In genomic region chrX:102660712-102661111, GRCm38 (mm10) we compare ENCODE assay signal across 11 mouse cellular contexts. TPM values are rescaled to one million over a fixed set of nuclear protein-coding genes. Genes with fewer than 3 reads are reported as not detected.
DNase-seq lines count a peak whose midpoint lies in the region; ATAC-seq and TF ChIP-seq lines count a peak whose summit lies in the region.
"Had no signal": no experiment of that assay in that cellular context is flagged by ENCODE, and none has a peak within 500 bp of the region (broad histone marks: within the 10 kb centered on the region; RNA-seq: fewer than 3 reads in every experiment).

No protein-coding gene starts in this region.

- H3K9ac ChIP-seq in heart, embryonic 11.5 days (ENCODE audit: low read depth, low read length), result no peak overlapping the region
- H3K9ac ChIP-seq in midbrain, embryonic 14.5 days (replicated peaks; ENCODE audit: low read length), result no peak overlapping the region
- H3K9ac ChIP-seq in midbrain, embryonic 15.5 days, result no peak overlapping the region
- H3K9ac ChIP-seq: forebrain, embryonic 12.5 days had no signal

- H3K4me2 ChIP-seq in heart, embryonic 11.5 days, result no peak overlapping the region
- no peak overlapping the region for H3K4me2 ChIP-seq in midbrain, embryonic 14.5 days (ENCODE audit: low read length)
- no peak overlapping the region for H3K4me2 ChIP-seq in midbrain, embryonic 15.5 days
- H3K4me2 ChIP-seq: forebrain, embryonic 12.5 days had no signal

- no peaks in the 10 kb centered on the region for H3K4me1 ChIP-seq in heart, embryonic 11.5 days (ENCODE audit: control insufficient read depth, insufficient read depth, low read length)
- H3K4me1 ChIP-seq in midbrain, embryonic 14.5 days (ENCODE audit: control insufficient read depth, insufficient read depth, low read length), result no peaks in the 10 kb centered on the region
- no peaks in the 10 kb centered on the region for H3K4me1 ChIP-seq in midbrain, embryonic 15.5 days
- H3K4me1 ChIP-seq in cortical plate, adult 2 months (ENCODE audit: control insufficient read depth, insufficient read depth, low read length), result no peaks in the 10 kb centered on the region
- H3K4me1 ChIP-seq in hindbrain, embryonic 10.5 days (replicated peaks), result no peaks in the 10 kb centered on the region
- H3K4me1 ChIP-seq: forebrain, embryonic 12.5 days had no signal

- 0 out of 2 replicates have a peak, but pooled peaks have one; percentile 33 for TF ChIP-seq CTCF in cortical plate, adult 2 months (IDR thresholded peaks at IDR 0.05; ENCODE audit: extremely low read depth, insufficient read depth, low read length)

- TF ChIP-seq POLR2A in cortical plate, adult 2 months (IDR thresholded peaks at IDR 0.05; ENCODE audit: extremely low read depth, insufficient read depth, low read length), result no peak

- no peaks in the 10 kb centered on the region for H3K27me3 ChIP-seq in heart, embryonic 11.5 days (ENCODE audit: control insufficient read depth, insufficient read depth, low read length)
- H3K27me3 ChIP-seq in midbrain, embryonic 14.5 days (ENCODE audit: control insufficient read depth, insufficient read depth, low read length), result no peaks in the 10 kb centered on the region
- H3K27me3 ChIP-seq in midbrain, embryonic 15.5 days (replicated peaks), result no peaks in the 10 kb centered on the region
- H3K27me3 ChIP-seq in hindbrain, embryonic 10.5 days (ENCODE audit: insufficient read depth, poor library complexity, severe bottlenecking), result peaks cover 8% of the 10 kb centered on the region

- H3K36me3 ChIP-seq in heart, embryonic 11.5 days (ENCODE audit: control insufficient read depth, insufficient read depth, low read length), result no peaks in the 10 kb centered on the region
- no peaks in the 10 kb centered on the region for H3K36me3 ChIP-seq in midbrain, embryonic 14.5 days (ENCODE audit: control insufficient read depth, insufficient read depth, low read length)
- H3K36me3 ChIP-seq in midbrain, embryonic 15.5 days (replicated peaks), result no peaks in the 10 kb centered on the region
- no peaks in the 10 kb centered on the region for H3K36me3 ChIP-seq in hindbrain, embryonic 10.5 days
- H3K36me3 ChIP-seq: forebrain, embryonic 12.5 days had no signal

- H3K9me3 ChIP-seq in heart, embryonic 11.5 days (replicated peaks; ENCODE audit: control insufficient read depth, low read length), result no peaks in the 10 kb centered on the region
- no peaks in the 10 kb centered on the region for H3K9me3 ChIP-seq in midbrain, embryonic 14.5 days (ENCODE audit: control insufficient read depth, low read length)
- no peaks in the 10 kb centered on the region for H3K9me3 ChIP-seq in midbrain, embryonic 15.5 days
- no peaks in the 10 kb centered on the region for H3K9me3 ChIP-seq in hindbrain, embryonic 10.5 days
- H3K9me3 ChIP-seq: forebrain, embryonic 12.5 days had no signal

- 14% methylated on average over 3 of the region's 3 CpGs for WGBS in heart, embryonic 11.5 days (ENCODE audit: insufficient replicate concordance)
- WGBS in midbrain, embryonic 14.5 days, result 25% methylated on average over 3 of the region's 3 CpGs
- 21% methylated on average over 3 of the region's 3 CpGs for WGBS in midbrain, embryonic 15.5 days
- 20% methylated on average over 3 of the region's 3 CpGs for WGBS in hindbrain, embryonic 10.5 days

- DNase-seq in heart, adult 18-20 months, result peak; percentile 16 to 49
- peak; percentile 10 for DNase-seq in midbrain, embryonic 14.5 days
- no peak for DNase-seq in hindbrain, embryonic 10.5 days (ENCODE audit: low spot score)
- DNase-seq: thymus, adult 2 months had no signal

- no peak overlapping the region for H3K4me3 ChIP-seq in heart, embryonic 11.5 days (ENCODE audit: low read depth, low read length)
- no peak overlapping the region for H3K4me3 ChIP-seq in midbrain, embryonic 14.5 days (replicated peaks; ENCODE audit: low read depth, low read length)
- H3K4me3 ChIP-seq in midbrain, embryonic 15.5 days, result no peak overlapping the region
- no peak overlapping the region for H3K4me3 ChIP-seq in cortical plate, adult 2 months (ENCODE audit: insufficient read depth, low read length)
- no peak overlapping the region for H3K4me3 ChIP-seq in hindbrain, embryonic 10.5 days
- H3K4me3 ChIP-seq: forebrain, embryonic 12.5 days had no signal

- no peak overlapping the region for H3K27ac ChIP-seq in heart, embryonic 11.5 days (ENCODE audit: low read depth, low read length)
- H3K27ac ChIP-seq in midbrain, embryonic 14.5 days (replicated peaks; ENCODE audit: low read depth, low read length), result no peak overlapping the region
- H3K27ac ChIP-seq in midbrain, embryonic 15.5 days, result no peak overlapping the region
- H3K27ac ChIP-seq in cortical plate, adult 2 months (ENCODE audit: insufficient read depth, low read length), result no peak overlapping the region
- H3K27ac ChIP-seq in hindbrain, embryonic 10.5 days, result no peak overlapping the region
- H3K27ac ChIP-seq: forebrain, embryonic 12.5 days had no signal

- ATAC-seq in heart, embryonic 11.5 days (replicated peaks; ENCODE audit: insufficient number of reproducible peaks, low FRiP score, low TSS enrichment), result no peak
- no peak for ATAC-seq in midbrain, embryonic 14.5 days (ENCODE audit: low FRiP score, low TSS enrichment)
- no peak for ATAC-seq in midbrain, embryonic 15.5 days (replicated peaks)
- peak; percentile 71 for ATAC-seq in megakaryocyte progenitor cell, adult 5-6 weeks (replicated peaks; ENCODE audit: poor library complexity)
- ATAC-seq in monocyte, adult 5-6 weeks (replicated peaks; ENCODE audit: insufficient number of reproducible peaks, low FRiP score, low TSS enrichment, poor library complexity, severe bottlenecking), result no peak

RNA-seq across cellular contexts. Expression of gene Phka1, which starts 16.7 kb away (rescaled TPM):
- total RNA-seq in heart, adult 18-20 months (2021), result 10 to 100 TPM; 37.4 to 46.6 TPM
- polyA plus RNA-seq in heart, embryonic 11.5 days (2014; fragmentation: Nextera tagmentation; extraction: Ambion mirVana), result 9.9 and 12.1 TPM in 2 replicates
- polyA plus RNA-seq in midbrain, embryonic 14.5 days (2014; fragmentation: Nextera tagmentation; extraction: Ambion mirVana), result 5.2 and 7.8 TPM in 2 replicates
- 7.5 and 8.1 TPM in 2 replicates for polyA plus RNA-seq in midbrain, embryonic 15.5 days (2015; fragmentation: Nextera tagmentation; extraction: Ambion mirVana)
- 15.2 and 15.6 TPM in 2 replicates for polyA plus RNA-seq in cortical plate, adult 2 months (2012; rRNA removed)
- total RNA-seq in megakaryocyte progenitor cell, adult 5-6 weeks (2015), result 2.1 and 3.4 TPM in 2 replicates
- 2.1 and 2.4 TPM in 2 replicates for total RNA-seq in megakaryocyte progenitor cell, adult 5-6 weeks (2017)
- total RNA-seq in monocyte, adult 5-6 weeks (2017), result 5.2 to 6.7 TPM (median 6.1 TPM) in 3 replicates
- polyA plus RNA-seq in hindbrain, embryonic 10.5 days (2016; fragmentation: Nextera tagmentation; extraction: Ambion mirVana), result 6.3 and 6.6 TPM in 2 replicates

RNA-seq across cellular contexts. Expression of gene Gm3880, which starts 26.1 kb away (rescaled TPM):
- total RNA-seq in heart, adult 18-20 months (2021), result not detected
- not detected in 2 replicates for polyA plus RNA-seq in heart, embryonic 11.5 days (2014; fragmentation: Nextera tagmentation; extraction: Ambion mirVana)
- polyA plus RNA-seq in midbrain, embryonic 14.5 days (2014; fragmentation: Nextera tagmentation; extraction: Ambion mirVana), result not detected in 2 replicates
- not detected in 2 replicates for polyA plus RNA-seq in midbrain, embryonic 15.5 days (2015; fragmentation: Nextera tagmentation; extraction: Ambion mirVana)
- not detected in 2 replicates for polyA plus RNA-seq in cortical plate, adult 2 months (2012; rRNA removed)
- not detected in 2 replicates for total RNA-seq in megakaryocyte progenitor cell, adult 5-6 weeks (2015)
- total RNA-seq in megakaryocyte progenitor cell, adult 5-6 weeks (2017), result not detected in 2 replicates
- not detected in 3 replicates for total RNA-seq in monocyte, adult 5-6 weeks (2017)
- polyA plus RNA-seq in hindbrain, embryonic 10.5 days (2016; fragmentation: Nextera tagmentation; extraction: Ambion mirVana), result not detected in 2 replicates
- total RNA-seq: left cerebral cortex, postnatal 25 days had no signal
- polyA plus RNA-seq: forebrain, embryonic 12.5 days; thymus, adult 2 months had no signal

RNA-seq across cellular contexts. Expression of gene Gm9112, which starts 46.7 kb away (rescaled TPM):
- total RNA-seq in heart, adult 18-20 months (2021), result not detected
- not detected in 2 replicates for polyA plus RNA-seq in heart, embryonic 11.5 days (2014; fragmentation: Nextera tagmentation; extraction: Ambion mirVana)
- polyA plus RNA-seq in midbrain, embryonic 14.5 days (2014; fragmentation: Nextera tagmentation; extraction: Ambion mirVana), result not detected in 2 replicates
- not detected in 2 replicates for polyA plus RNA-seq in midbrain, embryonic 15.5 days (2015; fragmentation: Nextera tagmentation; extraction: Ambion mirVana)
- not detected in 2 replicates for polyA plus RNA-seq in cortical plate, adult 2 months (2012; rRNA removed)
- total RNA-seq in megakaryocyte progenitor cell, adult 5-6 weeks (2015), result not detected in 2 replicates
- total RNA-seq in megakaryocyte progenitor cell, adult 5-6 weeks (2017), result not detected in 2 replicates
- not detected in 3 replicates for total RNA-seq in monocyte, adult 5-6 weeks (2017)
- polyA plus RNA-seq in hindbrain, embryonic 10.5 days (2016; fragmentation: Nextera tagmentation; extraction: Ambion mirVana), result not detected in 2 replicates
- total RNA-seq: left cerebral cortex, postnatal 25 days had no signal
- polyA plus RNA-seq: forebrain, embryonic 12.5 days; thymus, adult 2 months had no signal

RNA-seq across cellular contexts. Expression of gene Dmrtc1b, which starts 47.0 kb away (rescaled TPM):
- total RNA-seq in heart, adult 18-20 months (2021), result not detected
- polyA plus RNA-seq in heart, embryonic 11.5 days (2014; fragmentation: Nextera tagmentation; extraction: Ambion mirVana), result not detected in 2 replicates
- not detected in 2 replicates for polyA plus RNA-seq in midbrain, embryonic 14.5 days (2014; fragmentation: Nextera tagmentation; extraction: Ambion mirVana)
- not detected in 2 replicates for polyA plus RNA-seq in midbrain, embryonic 15.5 days (2015; fragmentation: Nextera tagmentation; extraction: Ambion mirVana)
- polyA plus RNA-seq in cortical plate, adult 2 months (2012; rRNA removed), result not detected in 2 replicates
- total RNA-seq in megakaryocyte progenitor cell, adult 5-6 weeks (2015), result not detected in 2 replicates
- not detected in 2 replicates for total RNA-seq in megakaryocyte progenitor cell, adult 5-6 weeks (2017)
- not detected in 3 replicates for total RNA-seq in monocyte, adult 5-6 weeks (2017)
- polyA plus RNA-seq in hindbrain, embryonic 10.5 days (2016; fragmentation: Nextera tagmentation; extraction: Ambion mirVana), result not detected in 2 replicates
- total RNA-seq: left cerebral cortex, postnatal 25 days had no signal
- polyA plus RNA-seq: forebrain, embryonic 12.5 days; thymus, adult 2 months had no signal
